Mouse (Mus musculus): ENCODE measurements around the gene Dhrs2. TPM values are rescaled to one million over a fixed set of nuclear protein-coding genes. Genes with fewer than 3 reads are reported as not detected.

Gene Dhrs2
- polyA plus RNA-seq, 1 experiment from 2014 or later = not detected

DNA sequence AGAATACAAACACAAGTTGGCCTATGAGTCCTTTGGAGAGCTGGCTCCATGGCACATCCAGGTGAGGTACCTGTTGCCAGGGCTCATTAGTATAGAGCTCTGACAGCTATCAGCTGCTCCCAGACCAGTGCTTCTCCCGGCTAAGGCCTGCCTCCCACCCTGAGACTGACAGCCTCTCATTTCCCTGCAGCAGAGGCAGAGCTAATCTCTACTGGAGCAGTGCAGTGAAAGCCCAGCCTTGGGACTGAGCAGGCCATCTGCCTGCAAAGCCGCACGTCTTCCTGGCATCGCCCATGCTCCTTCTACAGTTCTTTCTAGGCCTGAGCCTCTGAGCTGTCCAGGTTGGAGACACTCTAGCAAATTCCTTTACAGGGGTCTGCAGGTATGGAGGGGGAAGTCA, 51.2 kb downstream of the Dhrs2 start:
- DNase-seq (ENCODE audit: low spot score) = no peak
- Histone ChIP-seq H3K4me3 (no peak overlapping the region), H3K27me3 (ENCODE audit: low read depth, poor library complexity, severe bottlenecking) (no peaks in the 10 kb centered on the region), H3K9me3 (replicated peaks) (no peaks in the 10 kb centered on the region), H3K36me3 (no peaks in the 10 kb centered on the region), H3K4me1 (no peaks in the 10 kb centered on the region), H3K27ac (no peak overlapping the region)
- WGBS = 83% methylated on average over 4 of the region's 4 CpGs

DNA sequence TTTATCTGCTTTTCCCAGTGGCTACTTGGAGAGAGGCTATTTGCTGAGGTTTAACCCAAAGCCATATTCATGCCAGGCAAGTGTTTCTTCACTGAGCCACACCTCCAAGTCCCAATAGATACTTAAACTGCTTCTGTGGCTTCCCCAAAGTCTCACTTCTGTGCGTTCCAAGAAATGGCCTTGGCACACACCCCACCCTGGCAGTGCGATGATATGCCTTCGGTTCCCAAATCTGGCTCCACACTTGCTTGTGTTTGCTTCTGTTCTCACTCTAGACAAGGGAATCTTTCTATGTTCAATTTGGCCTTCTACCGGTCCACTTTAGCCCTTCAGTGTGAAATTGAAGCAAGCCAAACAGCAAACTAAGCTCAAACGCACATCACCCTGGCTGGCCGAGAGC, 53.0 kb downstream of the Dhrs2 start:
- no peaks in the 10 kb centered on the region for H3K36me3 ChIP-seq

DNA sequence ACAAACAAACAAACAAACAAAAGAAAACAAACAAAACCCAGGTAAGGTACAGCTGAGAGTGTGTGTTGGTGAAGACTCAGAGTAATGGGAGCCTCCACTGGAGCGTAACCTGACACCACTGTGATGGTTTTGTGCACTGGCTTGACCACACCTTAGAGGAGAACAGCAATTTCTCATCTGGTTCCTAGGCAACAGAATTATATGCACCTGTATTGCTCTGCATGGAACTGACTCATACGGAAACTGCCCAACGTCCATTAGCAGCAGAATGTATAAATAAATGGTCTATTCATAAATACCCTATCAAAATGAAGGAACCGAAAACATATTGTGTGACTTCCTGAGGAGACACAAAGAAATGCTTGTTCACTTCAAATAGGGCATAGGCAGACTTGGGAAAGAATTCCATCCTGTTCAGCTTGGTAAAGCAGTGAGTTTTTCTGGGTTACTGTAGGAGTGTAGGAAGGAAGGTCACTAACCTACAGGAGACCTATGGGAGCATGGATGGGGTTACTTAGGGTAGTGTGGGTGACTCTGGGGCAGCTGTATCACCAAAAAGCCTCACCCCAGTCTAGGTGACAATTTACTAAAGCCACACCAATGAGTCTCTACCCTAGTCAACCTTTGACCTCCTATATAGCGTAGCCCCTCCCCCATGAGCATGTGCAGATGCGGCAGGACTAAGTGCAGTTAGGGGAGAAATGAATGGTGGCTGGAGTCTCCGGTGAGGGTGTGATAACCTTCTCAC, 57.7 kb downstream of the Dhrs2 start:
- Histone ChIP-seq H3K9me3 (replicated peaks) (no peaks in the 10 kb centered on the region), H3K4me1 (peaks cover 4% of the 10 kb centered on the region; the same call in 1 of the 2 replicates), H3K4me3 (no peak overlapping the region), H3K36me3 (no peaks in the 10 kb centered on the region), H3K27me3 (ENCODE audit: low read depth, poor library complexity, severe bottlenecking) (no peaks in the 10 kb centered on the region), H3K27ac (no peak overlapping the region)
- no peak for DNase-seq (ENCODE audit: low spot score)
- WGBS = 81% methylated on average over 7 of the region's 7 CpGs

More for the DNA sequence above, 53.0 kb downstream of the Dhrs2 start:
- H3K27me3 ChIP-seq (ENCODE audit: low read depth, poor library complexity, severe bottlenecking) = no peaks in the 10 kb centered on the region
- 94% methylated on average over 6 of the region's 6 CpGs for WGBS
- H3K27ac ChIP-seq = no peak overlapping the region
- no peak for DNase-seq (ENCODE audit: low spot score)
- H3K4me1 ChIP-seq = peaks cover 4% of the 10 kb centered on the region; the same call in 1 of the 2 replicates
- no peaks in the 10 kb centered on the region for H3K9me3 ChIP-seq (replicated peaks)
- H3K4me3 ChIP-seq = no peak overlapping the region

Other genes with a start within 250 kb of the Dhrs2 start
- gene Gm17428, start 245.1 kb upstream of the Dhrs2 start, polyA plus RNA-seq (2016; fragmentation: Nextera tagmentation; extraction: Ambion mirVana) = not detected in 2 replicates
- gene Myh7, start 227.4 kb upstream of the Dhrs2 start, polyA plus RNA-seq (2016; fragmentation: Nextera tagmentation; extraction: Ambion mirVana) = 2.2 and 4.4 TPM in 2 replicates
- gene Ngdn, start 206.6 kb upstream of the Dhrs2 start, polyA plus RNA-seq (2016; fragmentation: Nextera tagmentation; extraction: Ambion mirVana) = 97.5 and 98.1 TPM in 2 replicates
- gene Zfhx2, start 129.7 kb upstream of the Dhrs2 start, polyA plus RNA-seq (2016; fragmentation: Nextera tagmentation; extraction: Ambion mirVana) = 4.1 and 5.6 TPM in 2 replicates
- gene Thtpa, start 127.2 kb upstream of the Dhrs2 start, polyA plus RNA-seq (2016; fragmentation: Nextera tagmentation; extraction: Ambion mirVana) = 22.0 and 25.6 TPM in 2 replicates
- gene Ap1g2, start 115.4 kb upstream of the Dhrs2 start, polyA plus RNA-seq (2016; fragmentation: Nextera tagmentation; extraction: Ambion mirVana) = 10.6 and 12.5 TPM in 2 replicates
- gene Jph4, start 105.1 kb upstream of the Dhrs2 start, polyA plus RNA-seq (2016; fragmentation: Nextera tagmentation; extraction: Ambion mirVana) = 0.03 and 0.08 TPM in 2 replicates

All from limb, embryonic 10.5 days (tissue).